Mouse (Mus musculus) thymus, postnatal 25 days (tissue): ENCODE measurements around the gene Card19.

Experiments used
- DNase-seq: peaks from one replicate; pipeline ENCODE4 v3.0.0; 2022

Gene Card19

DNA sequence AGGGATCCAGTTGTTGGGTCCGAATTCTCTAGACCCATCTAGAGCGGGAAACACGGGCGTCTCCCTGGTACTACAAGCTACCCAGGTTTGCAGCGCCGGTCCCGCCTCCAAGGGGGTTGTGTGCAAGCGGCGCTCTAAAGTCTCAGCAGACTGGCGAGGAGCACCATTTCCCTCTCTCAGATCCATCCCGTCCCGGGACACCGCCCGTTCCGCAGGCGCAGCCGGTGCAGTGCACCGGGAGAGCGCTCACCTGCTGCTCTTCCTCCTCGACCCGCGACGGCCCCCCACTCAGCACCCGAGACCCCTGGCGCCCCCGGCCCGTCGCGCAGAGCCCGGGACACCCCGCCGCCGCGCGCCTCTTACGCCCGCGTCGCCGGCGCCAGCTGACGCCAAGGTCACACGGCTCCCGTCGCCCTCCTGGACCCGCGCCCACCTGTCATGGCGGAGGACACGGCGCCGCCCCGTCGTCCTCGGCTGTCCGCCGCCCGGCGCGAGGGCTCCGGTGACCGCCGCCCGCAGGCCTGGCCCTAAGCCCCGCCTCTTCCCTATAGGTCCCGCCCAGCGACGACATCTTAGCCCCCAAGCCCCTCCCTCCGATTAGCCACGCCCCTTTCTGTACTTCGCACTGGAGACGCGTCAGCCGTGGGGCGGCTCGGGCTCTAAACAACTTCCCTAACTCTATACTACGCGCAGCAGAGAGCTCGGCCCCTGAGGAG, at the start of gene Card19:
Gene Card19, minus strand, starts transcription at position 534 of the 716 bp plus-strand sequence.
- DNase-seq = peak; percentile 98

DNA sequence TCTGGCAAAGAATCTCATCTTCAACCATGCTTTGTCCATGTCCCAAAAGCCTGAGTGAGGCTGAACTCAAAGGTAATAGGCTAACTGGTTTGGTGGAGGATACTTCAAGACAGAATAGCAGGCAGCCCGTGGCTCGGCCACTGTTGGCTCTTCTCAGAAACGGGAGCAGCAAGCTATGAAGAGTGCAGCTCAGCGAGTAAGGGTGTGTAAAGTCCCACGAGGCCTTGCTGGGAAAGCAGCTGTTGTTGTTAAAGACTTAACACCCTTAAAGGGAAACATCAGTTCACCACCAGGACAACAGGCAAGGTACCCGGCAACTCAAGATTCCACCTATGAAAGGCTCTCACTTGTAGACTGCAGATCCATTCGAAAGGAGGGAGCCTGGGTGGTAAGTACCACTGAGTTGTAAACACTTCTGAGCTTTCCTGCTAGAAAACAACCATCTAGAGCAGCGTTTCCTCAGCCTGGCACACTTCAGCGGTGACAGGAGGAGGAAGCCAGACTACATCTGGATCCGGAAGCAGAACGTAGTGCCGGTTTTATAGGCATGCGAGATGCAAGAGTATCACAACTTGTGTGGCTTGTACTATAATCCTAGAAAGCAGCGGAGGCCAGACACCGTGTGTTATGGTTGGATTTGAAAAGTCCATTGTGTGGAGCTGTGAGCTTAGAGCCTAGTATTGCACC, 44.3 kb upstream of the Card19 start:
- DNase-seq = peak; percentile 22

DNA sequence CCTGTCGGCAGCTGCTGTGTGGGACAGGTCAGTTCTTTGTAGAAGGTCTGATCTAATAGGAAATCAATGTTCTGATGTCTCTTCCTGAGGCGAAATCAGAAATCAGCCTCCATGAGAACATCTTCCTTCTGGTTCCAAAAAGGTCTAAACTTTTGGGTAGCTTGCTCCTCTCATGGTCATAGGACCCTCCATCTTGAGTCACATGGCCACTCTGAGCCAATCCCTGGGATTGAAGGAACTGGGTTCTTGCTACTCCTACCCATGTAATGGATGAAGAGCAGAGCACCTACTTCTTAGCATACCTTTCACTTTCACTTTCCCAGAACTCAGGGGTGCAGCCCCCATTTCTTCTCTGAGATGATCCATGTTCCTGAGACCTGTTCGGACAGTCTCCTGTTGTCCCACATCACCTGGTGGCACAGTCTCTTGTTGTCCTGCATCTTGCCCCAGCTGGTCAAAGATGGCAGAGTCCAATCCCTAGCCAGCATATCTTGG, 42.0 kb upstream of the Card19 start:
- DNase-seq = no peak

DNA sequence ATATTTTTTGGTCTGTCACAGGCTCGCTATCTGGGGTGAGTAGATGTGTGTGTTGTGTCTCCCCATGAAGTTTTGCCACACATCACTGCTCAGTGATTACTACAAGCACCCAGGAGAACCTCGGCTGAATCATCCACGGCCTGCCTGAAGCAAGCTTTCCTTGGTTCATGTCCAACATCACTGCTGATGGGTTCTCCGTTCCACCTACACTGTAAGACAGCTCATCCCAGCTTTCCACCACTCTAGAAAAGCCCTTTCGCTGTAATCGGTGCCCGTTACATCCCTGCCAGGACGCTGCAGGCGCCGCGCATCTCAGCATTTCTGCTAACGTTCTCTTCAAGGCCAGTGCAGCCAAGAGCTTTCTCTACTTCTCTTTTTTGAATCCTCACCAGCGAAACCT, 36.9 kb upstream of the Card19 start:
- DNase-seq = no peak

DNA sequence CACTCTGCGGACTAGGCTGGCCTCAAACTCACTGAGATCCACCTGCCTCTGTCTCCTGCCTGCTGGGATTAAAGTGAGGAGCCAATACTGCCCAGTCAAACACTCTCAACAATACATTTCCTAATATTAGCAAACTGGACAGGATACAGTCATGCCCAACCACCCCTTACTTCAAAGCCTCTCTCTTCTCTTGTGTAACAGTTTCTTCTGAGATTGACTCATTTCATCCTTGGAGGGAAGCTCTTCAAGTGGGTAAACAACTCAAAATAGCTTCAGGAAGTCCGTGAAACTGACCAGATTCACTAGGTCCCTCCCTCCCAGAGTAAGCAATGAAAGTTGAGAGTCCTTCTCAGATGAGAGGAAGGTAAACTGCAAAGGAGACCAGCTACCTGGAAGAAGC, 36.3 kb upstream of the Card19 start:
- DNase-seq = no peak

DNA sequence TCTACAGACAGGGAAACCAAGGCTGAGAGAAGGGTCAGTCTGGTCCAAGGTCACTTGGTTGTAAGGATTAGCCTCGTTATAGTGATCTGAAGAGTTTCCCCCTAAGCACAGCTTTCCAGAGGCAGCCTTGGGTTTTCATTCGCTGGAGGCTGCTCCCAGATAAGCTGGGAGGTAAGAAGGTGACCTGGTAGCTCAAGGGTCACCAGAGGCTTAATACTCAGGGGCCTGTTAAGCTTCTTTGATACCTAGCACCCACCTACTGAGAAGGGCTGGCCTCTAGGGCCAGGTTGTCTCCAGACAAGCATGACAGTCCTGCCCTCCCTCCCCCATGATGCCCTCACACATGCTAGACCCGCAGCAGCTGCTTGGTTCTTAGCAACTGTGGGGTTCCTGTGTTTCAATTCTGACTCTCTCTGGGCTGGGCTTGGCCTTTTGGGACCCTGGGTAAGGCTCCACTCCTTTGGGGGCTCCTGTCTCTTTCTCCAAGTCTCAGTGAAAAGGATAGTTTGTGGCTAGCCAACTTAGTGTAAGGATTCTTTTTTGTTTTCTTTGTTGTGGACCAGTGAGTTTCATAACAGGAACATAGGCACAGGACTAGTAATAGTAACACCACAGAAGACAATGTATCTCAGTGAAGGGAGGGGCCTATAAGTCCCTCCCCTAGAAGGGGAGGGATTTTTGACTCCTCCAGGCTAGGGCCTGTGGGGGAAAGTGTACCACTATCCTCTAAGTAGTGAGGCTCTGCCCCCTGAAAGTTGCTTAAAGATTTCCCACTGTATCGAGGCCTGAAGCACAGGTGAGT, 35.1 kb upstream of the Card19 start:
- DNase-seq = no peak

DNA sequence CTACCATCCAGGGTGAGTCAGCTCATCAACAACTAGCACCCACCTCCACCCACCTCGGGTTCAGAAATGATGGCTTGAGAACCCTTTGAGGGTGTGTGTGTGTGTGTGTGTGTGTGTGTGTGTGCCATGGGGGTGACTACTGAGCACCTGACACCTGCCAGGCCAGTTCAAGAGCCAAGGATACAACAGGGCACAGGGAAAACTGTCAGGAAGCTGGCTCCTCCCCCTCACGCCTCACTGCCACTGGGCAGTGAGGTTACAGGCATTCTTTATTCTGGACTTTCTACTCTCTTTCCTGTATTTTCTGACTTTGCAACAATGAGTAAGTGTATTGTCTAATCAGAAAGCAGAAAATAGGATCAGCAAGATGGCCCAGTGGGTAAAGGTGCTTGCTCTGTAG, 33.8 kb upstream of the Card19 start:
- no peak for DNase-seq

DNA sequence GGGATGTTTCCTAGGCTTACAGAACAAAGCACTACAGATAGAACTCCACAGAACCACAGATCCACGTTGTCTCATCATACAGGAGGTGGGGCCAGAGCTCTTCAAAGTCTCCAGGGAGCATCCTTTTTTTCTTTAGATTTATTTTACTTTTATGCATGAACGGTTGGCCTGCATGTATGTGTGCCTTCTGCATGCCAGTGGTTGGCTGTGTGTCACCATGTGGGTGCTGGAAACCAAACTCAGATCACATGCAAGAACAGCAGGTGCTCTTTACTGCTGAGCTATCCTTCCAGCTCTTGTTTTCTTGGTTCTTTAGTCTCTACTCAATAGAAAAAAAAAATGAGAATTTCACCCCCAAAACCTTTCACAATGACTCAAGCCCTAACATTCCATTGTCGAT, 33.1 kb upstream of the Card19 start:
- DNase-seq = no peak

DNA sequence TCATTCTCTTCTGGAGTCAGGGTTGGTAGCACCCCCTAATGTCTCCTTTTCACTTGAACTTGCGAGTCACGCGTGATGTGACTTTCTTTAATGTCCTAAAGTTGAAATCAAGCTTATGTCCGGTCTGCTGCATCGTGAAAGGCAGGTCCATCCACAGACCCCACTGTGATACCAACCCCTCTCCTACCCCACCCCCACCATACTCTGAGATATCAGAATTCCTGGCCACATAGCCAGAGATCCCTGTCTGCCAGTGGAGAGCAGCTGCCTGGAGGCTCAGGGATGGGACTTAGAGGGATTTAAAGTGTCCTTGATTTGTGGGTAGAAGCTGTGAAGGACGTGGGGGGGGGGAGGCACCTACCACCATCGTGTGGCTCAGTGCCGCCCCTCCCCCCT, 32.6 kb upstream of the Card19 start, which contains the start of gene Susd3:
Gene Susd3, minus strand, starts transcription at position 240 of the 396 bp plus-strand sequence.
- DNase-seq = no peak

DNA sequence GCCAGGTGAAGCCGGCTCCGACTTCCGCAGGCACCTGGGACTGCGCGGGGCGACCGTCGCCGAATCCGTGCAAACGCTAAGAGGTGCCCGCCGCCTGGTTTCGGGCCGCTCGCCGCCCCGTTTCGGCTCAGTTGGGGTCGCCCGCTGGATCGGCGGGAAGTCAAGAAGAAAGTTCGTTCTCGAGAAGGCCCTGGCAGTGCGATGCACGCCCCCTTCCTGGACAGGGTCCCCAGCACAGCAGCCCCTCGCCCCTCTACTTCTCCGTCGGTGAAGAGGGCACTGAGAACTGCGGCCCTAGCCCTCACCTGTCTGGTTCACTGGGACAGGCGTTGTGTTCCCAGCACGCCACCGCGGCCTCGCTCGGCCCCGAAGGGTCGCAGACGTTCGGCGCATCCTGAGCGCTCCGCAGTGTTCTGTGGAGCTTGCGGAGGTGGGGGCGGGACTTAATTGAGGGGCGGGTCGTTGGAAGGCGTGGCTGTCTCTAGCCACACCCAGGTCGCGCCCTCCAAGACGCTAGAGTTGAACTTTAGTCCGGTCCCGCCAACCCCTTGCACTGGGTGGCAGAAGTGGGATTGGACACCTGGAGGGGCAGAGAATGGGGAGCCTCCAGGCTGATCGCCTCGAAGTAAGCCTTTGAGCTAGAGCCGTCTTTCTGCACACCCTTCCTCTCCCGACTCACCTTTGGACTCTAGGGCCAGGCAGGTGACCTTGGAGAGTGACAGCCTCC, 32.1 kb upstream of the Card19 start:
- peak; percentile 61 for DNase-seq

DNA sequence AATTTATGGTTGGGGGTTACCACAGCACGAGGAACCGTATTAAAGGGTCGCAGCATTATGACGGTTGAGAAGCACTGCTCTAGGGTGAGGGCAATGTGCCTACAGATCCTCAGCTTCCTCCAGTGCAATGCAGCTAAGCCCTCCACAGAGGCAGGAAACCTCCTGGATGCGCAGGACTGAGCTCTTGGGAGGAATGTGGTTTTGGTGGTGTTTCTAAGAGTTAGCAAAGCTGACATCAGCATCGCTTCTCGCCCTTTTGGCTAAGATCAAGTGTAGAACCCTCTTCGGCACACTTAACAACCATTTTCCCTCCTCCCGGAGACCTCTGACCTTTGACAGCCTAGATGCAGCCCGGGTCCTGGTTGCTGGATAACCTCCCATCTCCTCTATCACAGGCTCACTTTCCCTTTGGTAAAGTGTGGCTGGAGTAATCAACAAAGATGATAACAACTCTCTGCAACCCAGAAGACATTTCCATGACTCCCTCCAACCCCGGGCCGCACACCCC, 31.4 kb upstream of the Card19 start:
- DNase-seq = no peak

DNA sequence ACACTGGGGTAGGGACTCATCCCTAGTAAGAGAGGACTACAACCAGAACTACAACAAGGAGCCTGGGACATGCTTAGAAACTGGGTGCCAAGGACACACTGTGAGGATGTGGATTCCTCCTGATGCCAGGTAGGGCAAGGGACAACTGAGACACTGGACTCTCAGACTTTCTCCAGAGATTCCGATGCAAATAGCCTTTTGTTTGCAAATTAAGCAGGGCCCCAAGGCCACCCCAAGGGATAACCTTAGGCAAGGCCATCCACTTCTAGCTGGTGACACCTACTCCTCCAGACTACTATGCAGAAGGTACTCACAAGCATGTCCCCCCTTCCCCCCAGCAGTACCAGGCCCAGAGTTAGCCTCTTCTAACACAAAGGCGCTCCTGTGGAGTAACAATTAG, 30.8 kb upstream of the Card19 start:
- DNase-seq = no peak

DNA sequence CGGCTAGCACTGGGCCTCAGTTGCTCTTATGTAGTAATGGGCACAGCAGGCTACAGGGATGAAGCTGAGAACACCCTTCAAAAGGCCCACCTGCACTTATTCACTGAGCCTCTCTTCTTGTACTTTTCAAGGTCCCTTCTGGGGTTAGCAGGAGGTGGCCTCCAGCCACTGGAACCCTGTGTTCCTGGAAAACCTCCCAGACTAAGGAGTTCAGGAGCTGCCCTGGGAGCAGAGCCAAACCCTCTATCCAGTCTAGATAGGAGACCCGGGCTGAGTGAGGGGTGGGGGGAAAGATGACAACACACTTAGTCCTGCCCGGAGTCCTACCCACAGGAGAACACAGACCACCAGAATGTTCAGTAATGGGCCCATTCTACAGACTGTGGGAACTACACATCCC, 30.2 kb upstream of the Card19 start:
- no peak for DNase-seq

DNA sequence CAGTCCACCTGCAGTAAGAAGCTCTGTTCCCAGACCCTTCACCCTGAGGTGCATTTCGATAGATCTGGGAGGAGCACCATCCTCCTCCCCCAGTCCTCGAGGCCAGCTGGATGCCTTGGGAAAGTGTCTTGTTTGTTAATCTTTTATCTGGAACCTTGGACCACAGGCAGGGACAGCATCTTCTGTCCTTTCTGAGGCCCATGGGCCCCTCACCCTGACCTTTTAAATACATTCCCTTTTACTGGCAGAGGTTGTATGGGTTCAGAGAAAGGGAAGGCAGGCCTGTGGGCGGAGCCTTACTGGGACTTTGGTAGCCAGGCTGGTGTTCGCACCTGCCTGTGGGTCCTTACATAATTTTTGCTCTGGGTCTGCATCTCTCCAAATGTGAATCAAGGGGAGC, 29.4 kb upstream of the Card19 start:
- DNase-seq = no peak

DNA sequence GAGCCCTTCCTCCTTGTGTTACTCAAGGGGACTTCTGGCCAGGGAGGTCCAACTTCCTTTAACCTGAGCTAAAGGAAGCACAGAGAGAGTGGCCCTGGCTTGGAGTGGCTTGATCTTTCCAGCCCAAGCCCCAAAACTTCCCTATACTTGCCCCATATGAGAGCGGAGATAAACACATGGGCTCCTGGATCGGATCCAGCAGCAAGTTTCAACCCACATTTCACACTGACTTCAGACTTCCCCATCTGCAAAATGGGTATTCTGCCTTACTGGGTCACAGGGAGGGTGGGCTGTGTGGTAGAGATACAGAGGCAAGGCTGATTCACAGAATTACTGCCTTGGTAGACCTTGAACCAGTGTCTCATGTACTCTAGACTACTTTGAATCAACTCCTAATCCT, 27.7 kb upstream of the Card19 start:
- DNase-seq = no peak

DNA sequence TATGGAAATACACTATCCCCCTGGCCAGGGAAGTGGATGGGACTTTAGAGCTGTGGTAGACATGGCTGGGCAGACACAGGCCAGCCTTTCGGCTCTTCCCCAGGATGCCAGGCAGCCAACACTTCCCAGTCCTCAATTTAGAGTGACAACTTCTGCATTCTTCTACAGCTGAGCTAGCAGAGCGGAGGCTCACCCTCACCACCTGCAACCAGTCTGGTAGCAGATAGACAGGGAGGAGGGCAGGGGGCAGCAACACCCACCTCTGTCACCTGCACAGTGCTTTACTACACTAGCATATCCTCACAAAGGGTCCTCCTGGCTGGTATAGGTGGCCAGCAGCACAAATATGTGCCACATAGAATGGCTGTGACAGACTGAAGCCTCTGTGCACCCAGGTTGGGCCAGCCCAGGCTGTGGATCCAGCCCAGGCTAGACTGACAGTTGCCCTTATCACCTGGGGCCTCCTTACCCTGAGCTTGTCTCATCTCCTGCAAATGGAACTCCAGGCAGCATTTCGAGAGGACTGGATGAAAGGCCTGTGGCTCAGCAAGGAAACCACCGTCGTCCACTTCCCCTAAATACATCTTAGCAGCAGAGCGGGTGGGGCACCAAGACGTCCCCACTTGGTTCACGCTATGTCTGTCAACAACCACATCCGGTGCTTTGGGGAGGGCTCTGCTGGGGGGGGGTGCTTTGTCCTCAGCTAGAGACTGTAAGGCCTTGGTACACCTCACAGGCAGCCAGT, 26.7 kb upstream of the Card19 start:
- DNase-seq = peak; percentile 83

DNA sequence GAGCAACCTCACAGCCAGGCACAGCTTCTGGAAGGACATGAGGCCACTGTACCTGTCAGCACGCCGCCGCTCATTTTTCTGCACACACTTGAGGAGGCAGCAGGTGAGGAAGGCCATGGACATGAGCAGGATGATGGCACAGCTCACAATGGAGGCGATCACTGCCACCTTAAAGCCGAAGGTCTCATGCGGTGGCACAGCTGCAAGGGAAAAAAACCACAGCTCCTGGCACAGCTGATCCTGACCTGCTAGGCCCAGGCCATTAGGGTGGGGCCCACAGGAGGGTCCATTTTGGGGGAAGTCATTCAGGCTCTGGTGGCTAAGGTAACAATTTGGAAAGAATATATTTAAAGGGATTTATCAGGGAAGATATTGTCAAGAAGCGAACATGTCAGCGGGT, 22.9 kb upstream of the Card19 start:
- no peak for DNase-seq

DNA sequence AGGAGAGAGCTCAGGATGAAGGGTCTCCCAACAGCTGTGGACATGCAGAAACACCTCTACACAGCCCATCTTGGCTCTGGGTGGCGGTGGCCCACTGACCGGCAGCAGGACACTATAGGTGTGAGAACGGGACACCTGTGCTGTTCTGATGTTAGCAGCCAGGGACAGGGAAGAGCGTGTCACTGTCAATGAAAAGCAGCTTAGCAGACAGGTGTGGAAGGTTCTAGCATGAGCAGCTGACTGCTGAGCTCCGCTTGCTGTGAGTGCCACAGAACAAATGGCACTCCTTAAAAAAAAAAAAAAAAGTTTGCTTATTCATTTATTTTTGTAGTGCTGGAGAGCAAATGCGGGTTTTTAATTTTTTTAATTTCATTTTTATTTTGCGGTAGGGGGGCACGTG, 21.8 kb upstream of the Card19 start:
- DNase-seq = no peak

DNA sequence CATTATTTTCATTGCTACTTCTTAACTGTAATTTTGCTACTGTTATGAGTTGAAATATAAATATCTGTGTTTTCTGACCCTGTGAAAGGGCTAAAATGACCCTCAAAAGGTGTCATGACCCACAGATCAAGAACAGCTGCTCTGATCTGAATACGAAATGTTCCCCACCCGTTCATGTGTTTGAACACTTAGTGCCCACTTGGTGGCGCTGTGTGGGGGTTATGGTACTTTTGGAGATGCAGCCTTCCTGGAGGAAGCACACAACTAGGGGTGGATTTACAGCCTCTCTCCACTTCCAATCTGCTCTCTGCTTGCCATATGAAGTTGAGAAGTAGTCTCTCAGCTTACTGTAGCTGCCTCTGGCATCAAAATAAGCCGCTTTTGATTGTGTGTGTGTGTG, 18.9 kb upstream of the Card19 start:
- no peak for DNase-seq

DNA sequence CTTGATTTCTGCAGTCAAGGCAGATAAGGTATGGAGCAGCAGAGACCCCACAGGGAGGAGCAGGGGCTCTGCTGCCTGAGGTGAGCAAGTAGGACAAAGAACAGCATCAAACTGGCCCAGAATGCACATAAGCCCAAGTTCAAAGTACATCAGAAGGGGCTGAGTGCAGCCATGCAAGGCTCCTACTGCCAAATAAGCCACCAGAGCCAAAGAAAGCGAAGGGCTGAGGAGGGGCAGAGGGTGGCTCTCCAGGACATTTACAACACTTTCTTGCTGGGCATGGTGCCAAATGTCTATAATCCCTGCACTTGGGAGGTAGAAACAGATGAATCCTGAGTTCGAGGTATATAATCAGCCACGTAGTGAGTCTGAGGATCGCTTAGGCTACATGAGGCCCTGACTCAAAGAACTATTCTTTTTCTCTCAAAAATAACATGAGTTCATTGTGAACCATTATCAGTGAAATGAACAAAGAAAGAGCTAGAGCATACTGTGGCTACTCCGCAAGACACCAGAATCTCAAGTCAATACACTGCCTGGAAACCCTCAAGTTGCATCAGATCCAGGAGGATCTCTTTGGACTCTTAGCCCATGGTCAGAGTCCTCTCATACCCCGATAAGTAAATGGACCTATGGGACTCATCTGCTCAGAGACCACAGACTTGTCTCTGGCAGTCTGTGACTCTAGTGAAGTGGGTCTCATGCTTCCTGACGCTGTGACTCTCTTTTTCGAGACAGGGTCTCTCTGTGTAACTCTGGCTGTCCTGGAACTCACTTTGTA, 18.1 kb upstream of the Card19 start:
- DNase-seq = no peak

DNA sequence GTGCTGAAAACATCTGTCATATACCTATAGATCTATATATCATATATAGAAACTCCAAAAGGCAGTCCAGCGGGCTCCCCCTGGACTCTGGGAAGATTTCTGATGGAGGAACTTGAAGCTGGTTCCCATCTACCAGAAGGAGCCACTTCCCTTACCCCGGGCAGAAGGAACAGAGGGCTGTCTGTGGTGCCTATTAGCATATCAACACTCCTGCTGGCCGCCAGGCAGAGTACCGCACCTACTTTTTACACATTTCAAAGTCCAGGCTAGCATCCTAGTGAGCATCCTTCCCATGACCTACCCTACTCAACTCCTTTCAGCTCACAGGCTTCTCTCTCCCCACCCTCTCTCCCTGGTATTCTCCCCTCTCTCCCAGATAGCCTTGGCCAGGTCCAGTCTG, 9.8 kb upstream of the Card19 start:
- no peak for DNase-seq
